Mouse (Mus musculus): ENCODE results near the gene Cdk5rap1. TPM values are rescaled to one million over a fixed set of nuclear protein-coding genes. Genes with fewer than 3 reads are reported as not detected.
A peak's percentile ranks its signal among the peaks of the same experiment; 100 is the strongest.

Cdk5rap1 gene
- polyA plus RNA-seq, 1 experiment from 2014 or later: 13.3 TPM

- no peaks in the 10 kb centered on the region for H3K36me3 ChIP-seq (ENCODE audit: control insufficient read depth, insufficient read depth)
- H3K27ac ChIP-seq (ENCODE audit: low read length): 0 out of 2 replicates have a peak within 1 kb of the TSS, but pooled peaks have one; percentile 16
- H3K9me3 ChIP-seq (replicated peaks; ENCODE audit: control insufficient read depth, low read length): no peaks in the 10 kb centered on the region
- peak within 1 kb of the TSS; percentile 86 for H3K4me2 ChIP-seq (ENCODE audit: low read depth, low read length)
- H3K4me3 ChIP-seq (ENCODE audit: low read depth, low read length): peak within 1 kb of the TSS; percentile 69
- H3K9ac ChIP-seq (ENCODE audit: low read depth, low read length): peak within 1 kb of the TSS; percentile 64
- peaks cover 11% of the 10 kb centered on the region for H3K4me1 ChIP-seq (ENCODE audit: control insufficient read depth, low read depth, low read length)
- H3K27me3 ChIP-seq (ENCODE audit: control insufficient read depth, insufficient read depth, low read depth, low read length): peaks cover 19% of the 10 kb centered on the region
- WGBS (ENCODE audit: insufficient replicate concordance): 2% methylated on average over 84 of the region's 84 CpGs
- ATAC-seq (ENCODE audit: low read depth): peak; percentile 91
Measured at GRCm38 (mm10) chr2:154407643-154408445, 35.0 kb upstream of the Cdk5rap1 start, which contains the start of gene Snta1. Gene Snta1, minus strand, starts transcription at chr2:154408099.

DNA sequence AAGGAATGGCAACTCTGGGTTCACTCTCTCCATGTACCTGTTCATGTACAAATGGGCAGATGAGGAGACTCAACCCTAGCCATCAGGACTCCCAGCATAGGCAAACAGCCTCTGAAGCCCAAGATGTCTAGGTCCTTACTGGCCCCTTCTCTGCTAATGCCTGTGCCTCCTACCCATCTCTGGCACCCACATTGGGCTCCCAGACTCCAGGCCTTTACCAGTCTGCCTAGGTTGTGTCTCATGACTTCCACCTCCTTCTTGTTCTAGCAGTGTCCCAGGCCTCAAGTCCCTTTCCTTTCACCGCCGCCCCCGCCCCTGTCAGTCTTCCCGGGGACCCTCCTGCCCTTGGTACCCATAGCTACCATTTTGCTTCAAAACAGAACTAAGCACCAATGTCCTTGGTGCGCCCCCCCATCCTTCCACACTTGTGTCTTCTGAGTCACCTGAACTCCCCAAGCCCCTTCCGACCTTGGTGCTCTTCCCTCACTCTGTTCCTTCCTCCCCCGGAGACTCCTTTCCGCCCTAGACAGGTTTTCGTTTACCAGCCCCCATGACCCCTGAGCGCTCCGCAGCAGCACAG lies 34.3 kb upstream of the Cdk5rap1 start:
- Histone ChIP-seq H3K36me3 (ENCODE audit: control insufficient read depth, insufficient read depth) (no peaks in the 10 kb centered on the region), H3K4me3 (ENCODE audit: low read depth, low read length) (peak overlapping the region; percentile 69), H3K4me2 (ENCODE audit: low read depth, low read length) (peak overlapping the region; percentile 86), H3K9me3 (replicated peaks; ENCODE audit: control insufficient read depth, low read length) (no peaks in the 10 kb centered on the region), H3K27ac (ENCODE audit: low read length) (no peak overlapping the region), H3K9ac (ENCODE audit: low read depth, low read length) (peak overlapping the region; percentile 64), H3K27me3 (ENCODE audit: control insufficient read depth, insufficient read depth, low read depth, low read length) (peaks cover 19% of the 10 kb centered on the region), H3K4me1 (ENCODE audit: control insufficient read depth, low read depth, low read length) (peaks cover 11% of the 10 kb centered on the region)
- 39% methylated on average over 11 of the region's 11 CpGs for WGBS (ENCODE audit: insufficient replicate concordance)
- no peak for ATAC-seq (ENCODE audit: low read depth)

- H3K9ac ChIP-seq (ENCODE audit: low read depth, low read length): no peak overlapping the region
- WGBS (ENCODE audit: insufficient replicate concordance): 60% methylated on average over 5 of the region's 5 CpGs
Measured at GRCm38 (mm10) chr2:154405447-154405994, 32.7 kb upstream of the Cdk5rap1 start.

GRCm38 (mm10) chr2:154402811-154403210 lies 30.0 kb upstream of the Cdk5rap1 start:
- Histone ChIP-seq H3K4me1 (ENCODE audit: control insufficient read depth, low read depth, low read length) (peaks cover 6% of the 10 kb centered on the region; the same call in 1 of the 2 replicates), H3K36me3 (ENCODE audit: control insufficient read depth, insufficient read depth) (no peaks in the 10 kb centered on the region), H3K4me2 (ENCODE audit: low read depth, low read length) (no peak overlapping the region), H3K9ac (ENCODE audit: low read depth, low read length) (no peak overlapping the region), H3K9me3 (replicated peaks; ENCODE audit: control insufficient read depth, low read length) (no peaks in the 10 kb centered on the region), H3K27me3 (ENCODE audit: control insufficient read depth, insufficient read depth, low read depth, low read length) (peaks cover 13% of the 10 kb centered on the region), H3K4me3 (ENCODE audit: low read depth, low read length) (no peak overlapping the region), H3K27ac (ENCODE audit: low read length) (no peak overlapping the region)
- WGBS (ENCODE audit: insufficient replicate concordance): 35% methylated on average over 7 of the region's 7 CpGs
- ATAC-seq (ENCODE audit: low read depth): peak; percentile 66

More at GRCm38 (mm10) chr2:154405447-154405994, 32.7 kb upstream of the Cdk5rap1 start:
- Histone ChIP-seq H3K27ac (ENCODE audit: low read length) (no peak overlapping the region), H3K4me1 (ENCODE audit: control insufficient read depth, low read depth, low read length) (peaks cover 11% of the 10 kb centered on the region), H3K4me3 (ENCODE audit: low read depth, low read length) (no peak overlapping the region), H3K36me3 (ENCODE audit: control insufficient read depth, insufficient read depth) (no peaks in the 10 kb centered on the region), H3K27me3 (ENCODE audit: control insufficient read depth, insufficient read depth, low read depth, low read length) (peaks cover 19% of the 10 kb centered on the region), H3K9me3 (replicated peaks; ENCODE audit: control insufficient read depth, low read length) (no peaks in the 10 kb centered on the region), H3K4me2 (ENCODE audit: low read depth, low read length) (no peak overlapping the region)
- ATAC-seq (ENCODE audit: low read depth): no peak

DNA sequence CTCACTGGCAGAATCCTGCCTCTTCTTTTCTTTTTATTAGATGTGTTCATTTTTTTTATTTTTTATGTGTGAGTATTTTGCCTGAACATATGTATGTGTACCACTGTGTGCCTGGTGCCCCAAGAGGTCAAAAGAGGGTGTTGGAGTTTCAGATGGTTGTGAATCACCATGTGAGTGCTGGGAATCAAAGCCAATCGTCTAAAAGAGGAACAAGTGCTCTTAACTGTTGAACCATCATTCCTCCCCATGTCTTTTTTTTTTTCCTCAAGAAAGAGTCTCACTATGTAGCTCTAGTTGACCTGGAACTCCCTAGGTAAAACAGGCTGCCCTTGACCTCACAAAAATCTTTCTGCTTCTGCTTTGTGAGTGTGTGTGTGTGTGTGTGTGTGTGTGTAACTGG lies 29.2 kb upstream of the Cdk5rap1 start:
- Histone ChIP-seq H3K27ac (ENCODE audit: low read length) (no peak overlapping the region), H3K9ac (ENCODE audit: low read depth, low read length) (no peak overlapping the region), H3K36me3 (ENCODE audit: control insufficient read depth, insufficient read depth) (no peaks in the 10 kb centered on the region), H3K4me1 (ENCODE audit: control insufficient read depth, low read depth, low read length) (no peaks in the 10 kb centered on the region), H3K4me2 (ENCODE audit: low read depth, low read length) (no peak overlapping the region), H3K27me3 (ENCODE audit: control insufficient read depth, insufficient read depth, low read depth, low read length) (peaks cover 4% of the 10 kb centered on the region), H3K9me3 (replicated peaks; ENCODE audit: control insufficient read depth, low read length) (no peaks in the 10 kb centered on the region), H3K4me3 (ENCODE audit: low read depth, low read length) (no peak overlapping the region)
- WGBS (ENCODE audit: insufficient replicate concordance): 3% methylated on average over 1 of the region's 1 CpGs
- ATAC-seq (ENCODE audit: low read depth): no peak

DNA sequence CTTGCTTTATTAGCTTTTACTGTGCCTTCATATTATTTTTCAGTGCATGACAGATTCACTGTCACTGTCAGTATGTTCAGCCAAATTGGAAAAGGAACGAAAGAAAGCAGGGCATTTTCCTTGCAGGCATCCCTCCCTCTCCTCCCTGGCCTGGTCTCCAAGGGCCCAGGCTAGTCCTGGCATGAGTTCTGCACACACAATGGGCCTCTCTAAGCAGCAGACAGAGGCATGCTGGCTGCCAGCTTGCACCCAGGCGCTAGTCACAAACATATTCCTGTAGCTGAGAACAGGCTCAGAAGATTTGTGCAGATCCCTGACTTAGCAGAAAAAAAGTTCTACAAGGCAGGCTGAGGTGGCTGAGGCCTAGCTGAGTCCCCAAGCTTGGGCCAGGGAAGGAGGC lies 26.5 kb upstream of the Cdk5rap1 start:
- Histone ChIP-seq H3K4me3 (ENCODE audit: low read depth, low read length) (no peak overlapping the region), H3K27ac (ENCODE audit: low read length) (no peak overlapping the region), H3K9ac (ENCODE audit: low read depth, low read length) (no peak overlapping the region), H3K4me2 (ENCODE audit: low read depth, low read length) (no peak overlapping the region), H3K9me3 (replicated peaks; ENCODE audit: control insufficient read depth, low read length) (no peaks in the 10 kb centered on the region), H3K4me1 (ENCODE audit: control insufficient read depth, low read depth, low read length) (no peaks in the 10 kb centered on the region), H3K36me3 (ENCODE audit: control insufficient read depth, insufficient read depth) (no peaks in the 10 kb centered on the region), H3K27me3 (ENCODE audit: control insufficient read depth, insufficient read depth, low read depth, low read length) (no peaks in the 10 kb centered on the region)
- 66% methylated on average over 2 of the region's 2 CpGs for WGBS (ENCODE audit: insufficient replicate concordance)
- no peak for ATAC-seq (ENCODE audit: low read depth)

DNA sequence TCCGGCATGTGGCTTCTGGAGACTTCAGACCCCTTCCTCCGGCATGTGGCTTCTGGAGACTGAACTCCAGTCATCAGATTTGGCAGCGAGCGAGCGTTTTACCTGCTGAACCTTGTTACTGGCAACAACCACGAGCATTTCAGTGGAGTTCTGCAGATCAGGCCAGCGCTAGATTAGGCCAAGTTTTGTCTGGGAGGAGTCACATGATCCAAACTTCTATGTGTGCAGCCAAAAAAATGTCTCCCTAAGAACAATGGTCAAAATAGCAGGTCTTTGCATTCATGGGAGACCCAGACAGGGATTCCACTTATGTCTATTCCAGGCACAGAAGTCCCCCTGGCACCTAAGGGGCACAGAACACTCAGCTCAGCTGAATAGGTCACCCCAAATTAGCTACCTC lies 25.5 kb upstream of the Cdk5rap1 start:
- no peaks in the 10 kb centered on the region for H3K9me3 ChIP-seq (replicated peaks; ENCODE audit: control insufficient read depth, low read length)
- H3K27ac ChIP-seq (ENCODE audit: low read length): no peak overlapping the region
- H3K36me3 ChIP-seq (ENCODE audit: control insufficient read depth, insufficient read depth): no peaks in the 10 kb centered on the region
- WGBS (ENCODE audit: insufficient replicate concordance): 72% methylated on average over 7 of the region's 7 CpGs
- ATAC-seq (ENCODE audit: low read depth): no peak
- no peak overlapping the region for H3K9ac ChIP-seq (ENCODE audit: low read depth, low read length)
- H3K4me3 ChIP-seq (ENCODE audit: low read depth, low read length): no peak overlapping the region
- no peaks in the 10 kb centered on the region for H3K4me1 ChIP-seq (ENCODE audit: control insufficient read depth, low read depth, low read length)
- no peak overlapping the region for H3K4me2 ChIP-seq (ENCODE audit: low read depth, low read length)
- H3K27me3 ChIP-seq (ENCODE audit: control insufficient read depth, insufficient read depth, low read depth, low read length): no peaks in the 10 kb centered on the region

DNA sequence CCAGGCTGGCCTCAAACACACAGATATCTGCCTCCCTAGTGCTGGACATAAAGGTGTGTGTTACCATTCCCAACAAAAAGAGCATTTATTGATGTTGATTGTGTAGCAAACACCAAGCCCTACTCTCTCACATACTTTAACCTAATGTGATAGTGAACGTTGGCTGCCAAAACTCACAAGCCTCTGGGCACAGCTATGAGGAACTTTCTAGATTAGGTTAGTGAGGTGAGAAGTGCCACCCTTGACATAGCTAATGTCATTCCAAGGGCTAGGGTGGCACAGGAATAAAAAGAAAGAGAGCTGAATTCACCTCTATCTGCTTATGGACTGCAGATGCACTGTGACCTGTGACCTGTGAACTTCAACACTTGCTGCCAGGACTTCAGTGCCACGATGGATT lies 23.7 kb upstream of the Cdk5rap1 start:
- no peak for ATAC-seq (ENCODE audit: low read depth)
- no peak overlapping the region for H3K4me3 ChIP-seq (ENCODE audit: low read depth, low read length)
- no peak overlapping the region for H3K4me2 ChIP-seq (ENCODE audit: low read depth, low read length)
- H3K4me1 ChIP-seq (ENCODE audit: control insufficient read depth, low read depth, low read length): no peaks in the 10 kb centered on the region
- H3K9ac ChIP-seq (ENCODE audit: low read depth, low read length): no peak overlapping the region
- H3K27me3 ChIP-seq (ENCODE audit: control insufficient read depth, insufficient read depth, low read depth, low read length): no peaks in the 10 kb centered on the region
- 54% methylated on average over 2 of the region's 2 CpGs for WGBS (ENCODE audit: insufficient replicate concordance)
- no peaks in the 10 kb centered on the region for H3K36me3 ChIP-seq (ENCODE audit: control insufficient read depth, insufficient read depth)
- H3K27ac ChIP-seq (ENCODE audit: low read length): no peak overlapping the region
- no peaks in the 10 kb centered on the region for H3K9me3 ChIP-seq (replicated peaks; ENCODE audit: control insufficient read depth, low read length)

GRCm38 (mm10) chr2:154394602-154395001 lies 21.8 kb upstream of the Cdk5rap1 start:
- H3K27ac ChIP-seq (ENCODE audit: low read length): no peak overlapping the region
- no peak overlapping the region for H3K4me2 ChIP-seq (ENCODE audit: low read depth, low read length)
- no peak overlapping the region for H3K9ac ChIP-seq (ENCODE audit: low read depth, low read length)
- 54% methylated on average over 3 of the region's 3 CpGs for WGBS (ENCODE audit: insufficient replicate concordance)
- H3K36me3 ChIP-seq (ENCODE audit: control insufficient read depth, insufficient read depth): no peaks in the 10 kb centered on the region
- ATAC-seq (ENCODE audit: low read depth): no peak
- H3K4me3 ChIP-seq (ENCODE audit: low read depth, low read length): no peak overlapping the region
- H3K27me3 ChIP-seq (ENCODE audit: control insufficient read depth, insufficient read depth, low read depth, low read length): no peaks in the 10 kb centered on the region
- peaks cover 3% of the 10 kb centered on the region; the same call in 1 of the 2 replicates for H3K4me1 ChIP-seq (ENCODE audit: control insufficient read depth, low read depth, low read length)
- no peaks in the 10 kb centered on the region for H3K9me3 ChIP-seq (replicated peaks; ENCODE audit: control insufficient read depth, low read length)

All from liver, embryonic 16.5 days (tissue).